Mouse (Mus musculus) intestine, embryonic 14.5 days (tissue): Measurements from ENCODE around the gene Ap3b1. TPM values are rescaled to one million over a fixed set of nuclear protein-coding genes. Genes with fewer than 3 reads are reported as not detected.

Source experiments
- ATAC-seq: fragments of 200-750 bp; cut with Nextera tagmentation; replicated peaks from 2 replicates; pipeline ENCODE4 v1.8.0; 2017; ENCODE audit warnings: low read depth, moderate number of reproducible peaks, moderate TSS enrichment, moderate library complexity; ENCODE audit not compliant: low FRiP score, low TSS enrichment
- DNase-seq: peaks from one replicate; pipeline ENCODE4 v3.0.0-alpha.2; 2018; ENCODE audit warnings: low spot score
- H3K27ac ChIP-seq: fragments of 300-500 bp; sonication (generic); 2 replicates; pipeline ENCODE4 v1.5.1; 2014; ENCODE audit warnings: low read depth, mild to moderate bottlenecking, control low read depth
- H3K27me3 ChIP-seq: fragments of 300-500 bp; sonication (generic); replicated peaks from 2 replicates; pipeline ENCODE4 v1.6.1; 2014; ENCODE audit warnings: low read length, control low read depth; ENCODE audit not compliant: control insufficient read depth, insufficient read depth
- H3K36me3 ChIP-seq: fragments of 300-500 bp; sonication (generic); 2 replicates; pipeline ENCODE4 v1.6.1; 2014; ENCODE audit warnings: low read length, control low read depth; ENCODE audit not compliant: control insufficient read depth, insufficient read depth
- H3K4me1 ChIP-seq: fragments of 300-500 bp; sonication (generic); replicated peaks from 2 replicates; pipeline ENCODE4 v1.6.1; 2014; ENCODE audit warnings: low read length, control low read depth, mixed read lengths; ENCODE audit not compliant: control insufficient read depth, insufficient read depth
- H3K4me2 ChIP-seq: fragments of 300-500 bp; sonication (generic); 2 replicates; pipeline ENCODE4 v1.6.1; 2014; ENCODE audit warnings: low read length
- H3K4me3 ChIP-seq: fragments of 300-500 bp; sonication (generic); 2 replicates; pipeline ENCODE4 v1.5.1; 2014; ENCODE audit warnings: low read depth, low read length, control low read depth, mixed read lengths
- H3K9ac ChIP-seq: fragments of 300-500 bp; sonication (generic); 2 replicates; pipeline ENCODE4 v1.6.1; 2014; ENCODE audit warnings: mild to moderate bottlenecking, low read length
- H3K9me3 ChIP-seq: fragments of 300-500 bp; sonication (generic); 2 replicates; pipeline ENCODE4 v1.6.1; 2016; ENCODE audit warnings: low read length, control low read depth; ENCODE audit not compliant: control insufficient read depth
- WGBS: fragments of 180-500 bp; shearing (Covaris S2); extraction: QIAGEN DNeasy Blood & Tissue Kit; methylation state at CpG from one replicate; pipeline ENCODE4 v1.1.7; 2014; 5-methylcytosine and 5-hydroxymethylcytosine counted together
- microRNA-seq: library from miRNA; unstranded; fragments of <30 nt; microRNA quantifications from one replicate; pipeline ENCODE4, GENCODE M21; 2016
- polyA plus RNA-seq: library from polyadenylated mRNA; unstranded; fragments of >200 nt; fragmentation: Nextera tagmentation; extraction: Ambion mirVana; gene quantifications from 2 replicates; pipeline ENCODE4 v1.2.1, GENCODE M21; 2014

Ap3b1 gene
- polyA plus RNA-seq, 1 experiment from 2014 or later, result 51.2 TPM

GRCm38 (mm10) chr13:94599718-94600117, 241.0 kb downstream of the Ap3b1 start:
- H3K27ac ChIP-seq, result no peak overlapping the region
- DNase-seq, result no peak
- no peaks in the 10 kb centered on the region for H3K36me3 ChIP-seq
- H3K4me2 ChIP-seq, result no peak overlapping the region
- no peak overlapping the region for H3K4me3 ChIP-seq
- no peak for ATAC-seq
- H3K9me3 ChIP-seq, result no peaks in the 10 kb centered on the region
- 0 out of 2 replicates have a peak, but pooled peaks cover 6% of the 10 kb centered on the region for H3K4me1 ChIP-seq
- peaks cover 65% of the 10 kb centered on the region for H3K27me3 ChIP-seq
- H3K9ac ChIP-seq, result no peak overlapping the region
- WGBS, result 46% methylated on average over 8 of the region's 8 CpGs

- Histone ChIP-seq H3K4me1 (peaks cover 15% of the 10 kb centered on the region; the same call in 1 of the 2 replicates), H3K9ac (no peak overlapping the region), H3K9me3 (no peaks in the 10 kb centered on the region), H3K4me3 (no peak overlapping the region), H3K4me2 (no peak overlapping the region), H3K27me3 (peaks cover 13% of the 10 kb centered on the region; the same call in 1 of the 2 replicates), H3K36me3 (no peaks in the 10 kb centered on the region), H3K27ac (no peak overlapping the region)
- DNase-seq (no peak), ATAC-seq (no peak)
- WGBS, result 72% methylated on average over 9 of the region's 9 CpGs
Observed at GRCm38 (mm10) chr13:94607035-94607860, 248.5 kb downstream of the Ap3b1 start.

- WGBS, result 39% methylated on average over 7 of the region's 7 CpGs
- peaks cover 15% of the 10 kb centered on the region; the same call in 1 of the 2 replicates for H3K4me1 ChIP-seq
Observed at GRCm38 (mm10) chr13:94607861-94608223, 249.1 kb downstream of the Ap3b1 start.

GRCm38 (mm10) chr13:94608420-94608831, 249.7 kb downstream of the Ap3b1 start:
- H3K36me3 ChIP-seq, result no peaks in the 10 kb centered on the region
- H3K27me3 ChIP-seq, result peaks cover 14% of the 10 kb centered on the region; the same call in 1 of the 2 replicates
- DNase-seq, result no peak
- ATAC-seq, result no peak
- no peak overlapping the region for H3K9ac ChIP-seq
- no peak overlapping the region for H3K4me2 ChIP-seq
- 8% methylated on average over 11 of the region's 11 CpGs for WGBS
- H3K4me3 ChIP-seq, result no peak overlapping the region
- no peak overlapping the region for H3K27ac ChIP-seq
- no peaks in the 10 kb centered on the region for H3K9me3 ChIP-seq
- H3K4me1 ChIP-seq, result peaks cover 15% of the 10 kb centered on the region; the same call in 1 of the 2 replicates

More at GRCm38 (mm10) chr13:94607861-94608223, 249.1 kb downstream of the Ap3b1 start:
- H3K27ac ChIP-seq, result no peak overlapping the region
- H3K27me3 ChIP-seq, result peaks cover 14% of the 10 kb centered on the region; the same call in 1 of the 2 replicates
- no peaks in the 10 kb centered on the region for H3K9me3 ChIP-seq
- no peaks in the 10 kb centered on the region for H3K36me3 ChIP-seq
- H3K9ac ChIP-seq, result no peak overlapping the region
- no peak for DNase-seq
- H3K4me3 ChIP-seq, result no peak overlapping the region
- ATAC-seq, result no peak
- H3K4me2 ChIP-seq, result no peak overlapping the region

GRCm38 (mm10) chr13:94608947-94609346, 250.2 kb downstream of the Ap3b1 start:
- no peaks in the 10 kb centered on the region for H3K36me3 ChIP-seq
- DNase-seq (no peak), ATAC-seq (no peak)
- no peak overlapping the region for H3K9ac ChIP-seq
- no peak overlapping the region for H3K4me3 ChIP-seq
- H3K9me3 ChIP-seq, result no peaks in the 10 kb centered on the region
- H3K27me3 ChIP-seq, result peaks cover 11% of the 10 kb centered on the region; the same call in 1 of the 2 replicates
- peaks cover 15% of the 10 kb centered on the region; the same call in 1 of the 2 replicates for H3K4me1 ChIP-seq
- 72% methylated on average over 10 of the region's 10 CpGs for WGBS
- H3K4me2 ChIP-seq, result no peak overlapping the region
- H3K27ac ChIP-seq, result no peak overlapping the region

Small RNA genes within 50 kb of the gene (microRNA-seq; reads per million reads assigned to microRNA genes)
- not detected for gene Gm25109

Other genes with a start within 250 kb of the Ap3b1 start
- 29.2 and 30.2 TPM in 2 replicates for gene Scamp1, start 73.1 kb upstream of the Ap3b1 start, polyA plus RNA-seq